Mouse (Mus musculus): Measurements from ENCODE around the gene Sdccag8. TPM values are rescaled to one million over a fixed set of nuclear protein-coding genes. Genes with fewer than 3 reads are reported as not detected.
A peak's percentile ranks its signal among the peaks of the same experiment; 100 is the strongest.
"Not testable (repeated sequence)": the region's sequence is repeated elsewhere in the genome, so short reads cannot be mapped to it uniquely, and the experiment has no call there.

Sdccag8 gene
- polyA plus RNA-seq, 1 experiment from 2014 or later = 11.6 TPM

DNA sequence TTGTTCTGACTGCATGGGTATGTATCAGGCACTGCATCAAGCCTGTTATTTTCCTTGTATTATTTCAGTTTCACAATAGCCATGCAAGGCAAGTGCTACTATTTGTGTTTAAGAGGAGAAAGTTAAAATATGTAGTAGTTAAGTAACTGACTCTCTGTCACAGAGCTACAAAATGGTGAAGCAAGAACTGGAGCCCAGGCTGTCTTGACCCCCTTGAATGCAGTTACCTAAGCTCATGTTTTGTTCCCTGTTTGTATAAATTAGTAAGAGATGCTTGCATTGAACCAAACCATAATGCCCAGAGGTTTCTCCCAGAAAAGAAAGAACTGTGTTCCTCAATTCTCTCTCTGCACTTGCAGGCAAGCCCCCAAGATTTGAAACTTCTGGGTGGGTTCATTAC lies 18.8 kb downstream of the Sdccag8 start:
- no peak for DNase-seq (ENCODE audit: low spot score)
- Histone ChIP-seq H3K27me3 (ENCODE audit: low read depth, poor library complexity, severe bottlenecking) (peaks cover 17% of the 10 kb centered on the region), H3K9me3 (replicated peaks) (no peaks in the 10 kb centered on the region), H3K36me3 (no peaks in the 10 kb centered on the region), H3K4me1 (peaks cover 9% of the 10 kb centered on the region), H3K4me3 (no peak overlapping the region), H3K27ac (no peak overlapping the region)

DNA sequence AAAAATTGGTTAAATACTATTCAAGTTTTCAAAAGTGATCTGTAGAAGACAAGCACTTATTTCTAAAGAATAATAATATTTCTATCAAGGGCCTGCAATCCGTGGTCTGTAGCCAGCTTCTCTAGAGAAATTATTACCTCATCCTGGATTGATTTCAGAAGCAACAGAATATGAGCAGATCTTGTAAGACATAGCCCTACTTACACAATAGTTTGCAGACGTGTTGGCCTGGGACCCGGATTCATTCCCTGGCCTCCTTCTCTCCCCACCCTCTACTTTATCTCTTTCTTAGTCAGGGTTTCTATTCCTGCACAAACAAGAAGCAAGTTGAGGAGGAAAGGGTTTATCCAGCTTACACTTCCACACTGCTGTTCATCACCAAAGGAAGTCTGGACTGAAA lies 19.5 kb downstream of the Sdccag8 start:
- Histone ChIP-seq H3K9me3 (replicated peaks) (no peaks in the 10 kb centered on the region), H3K4me3 (no peak overlapping the region), H3K27me3 (ENCODE audit: low read depth, poor library complexity, severe bottlenecking) (peaks cover 17% of the 10 kb centered on the region), H3K27ac (no peak overlapping the region), H3K4me1 (peaks cover 9% of the 10 kb centered on the region), H3K36me3 (no peaks in the 10 kb centered on the region)
- WGBS = 89% methylated on average over 3 of the region's 3 CpGs
- DNase-seq (ENCODE audit: low spot score) = no peak

DNA sequence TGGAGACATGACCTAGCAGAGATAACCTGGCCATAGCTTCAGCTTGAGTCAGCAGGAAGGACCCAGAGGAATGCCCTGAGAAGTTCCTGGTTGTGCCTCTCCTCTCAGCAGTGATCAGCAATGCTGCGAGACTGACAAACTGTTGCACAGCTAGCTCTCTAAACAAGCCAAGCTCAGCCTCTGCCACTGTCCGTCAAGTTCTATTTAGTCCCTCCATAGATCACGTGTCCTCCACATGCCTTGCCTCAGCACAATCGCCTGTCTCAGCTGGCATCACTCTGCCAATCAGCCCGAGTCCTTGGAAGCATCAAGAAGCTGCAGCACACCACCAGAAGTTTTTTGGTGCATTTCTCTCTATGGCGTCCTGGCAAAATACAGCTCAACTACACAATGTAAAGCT lies 20.4 kb downstream of the Sdccag8 start:
- WGBS = 64% methylated on average over 6 of the region's 6 CpGs
- no peaks in the 10 kb centered on the region for H3K36me3 ChIP-seq
- no peak for DNase-seq (ENCODE audit: low spot score)
- H3K27me3 ChIP-seq (ENCODE audit: low read depth, poor library complexity, severe bottlenecking) = peaks cover 17% of the 10 kb centered on the region
- no peak overlapping the region for H3K27ac ChIP-seq
- peaks cover 9% of the 10 kb centered on the region for H3K4me1 ChIP-seq
- H3K4me3 ChIP-seq = no peak overlapping the region
- no peaks in the 10 kb centered on the region for H3K9me3 ChIP-seq (replicated peaks)

DNA sequence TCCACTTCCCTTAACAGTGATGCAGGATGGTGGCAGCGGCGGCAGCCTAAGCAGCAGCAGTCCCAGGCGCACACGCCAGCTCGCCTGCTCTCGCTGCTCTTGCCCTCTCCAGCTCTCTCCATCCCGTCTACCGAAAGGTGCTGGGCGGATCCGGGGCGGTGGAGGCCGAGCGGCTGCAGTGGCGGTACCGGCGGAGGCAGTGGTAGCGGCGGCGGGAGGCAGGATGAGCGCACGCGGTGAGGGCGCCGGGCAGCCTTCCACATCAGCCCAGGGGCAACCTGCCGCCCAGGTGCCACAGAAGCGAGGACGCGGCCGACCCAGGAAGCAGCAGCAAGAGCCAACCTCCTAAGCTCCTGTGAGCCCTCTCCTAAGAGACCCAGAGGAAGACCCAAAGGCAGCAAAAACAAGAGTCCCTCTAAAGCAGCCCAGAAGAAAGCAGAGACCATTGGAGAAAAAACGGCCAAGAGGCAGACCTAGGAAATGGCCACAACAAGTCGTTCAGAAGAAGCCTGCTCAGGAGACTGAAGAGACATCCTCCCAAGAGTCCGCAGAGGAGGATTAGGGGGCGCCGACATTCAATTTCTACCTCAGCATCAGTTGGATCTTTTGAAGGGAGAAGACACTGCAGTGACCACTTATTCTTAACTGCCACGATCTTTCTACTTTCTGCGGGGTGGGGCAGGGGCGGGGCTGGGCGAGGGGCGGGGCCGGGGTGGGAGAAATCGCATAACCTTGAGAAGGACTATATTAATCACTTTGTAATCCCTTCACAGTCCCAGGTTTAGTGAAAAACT lies 21.2 kb downstream of the Sdccag8 start:
- Histone ChIP-seq H3K36me3 (no peaks in the 10 kb centered on the region), H3K27ac (peak overlapping the region; percentile 38), H3K9me3 (replicated peaks) (no peaks in the 10 kb centered on the region), H3K27me3 (ENCODE audit: low read depth, poor library complexity, severe bottlenecking) (peaks cover 17% of the 10 kb centered on the region), H3K4me1 (peaks cover 9% of the 10 kb centered on the region), H3K4me3 (peak overlapping the region; percentile 54)
- DNase-seq (ENCODE audit: low spot score) = peak; percentile 56
- WGBS = 1% methylated on average over 41 of the region's 41 CpGs

DNA sequence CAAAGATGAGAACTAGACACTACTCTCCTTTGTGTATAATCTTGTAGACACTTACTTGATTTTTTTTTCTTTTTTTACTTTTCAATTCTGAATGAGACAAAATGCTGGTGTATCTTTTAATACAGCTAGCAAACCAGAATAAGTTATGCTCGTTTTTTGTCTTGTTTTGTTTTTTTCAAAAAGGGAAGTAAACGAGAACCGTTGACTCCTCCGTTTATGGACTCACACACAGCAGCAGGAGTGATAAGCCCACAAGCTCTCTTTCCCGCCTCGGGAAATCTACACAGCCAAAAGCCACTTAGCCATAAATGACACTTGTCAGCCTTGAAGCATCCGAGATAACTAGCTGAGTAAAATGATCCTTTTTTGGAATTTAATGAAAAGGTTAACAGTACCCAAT lies 22.1 kb downstream of the Sdccag8 start:
- not testable (repeated sequence) for H3K4me1 ChIP-seq; DNase-seq (ENCODE audit: low spot score); H3K4me3 ChIP-seq; H3K9me3 ChIP-seq (replicated peaks); H3K36me3 ChIP-seq; H3K27ac ChIP-seq
- H3K27me3 ChIP-seq (ENCODE audit: low read depth, poor library complexity, severe bottlenecking) = peaks cover 17% of the 10 kb centered on the region
- 66% methylated on average over 7 of the region's 7 CpGs for WGBS

DNA sequence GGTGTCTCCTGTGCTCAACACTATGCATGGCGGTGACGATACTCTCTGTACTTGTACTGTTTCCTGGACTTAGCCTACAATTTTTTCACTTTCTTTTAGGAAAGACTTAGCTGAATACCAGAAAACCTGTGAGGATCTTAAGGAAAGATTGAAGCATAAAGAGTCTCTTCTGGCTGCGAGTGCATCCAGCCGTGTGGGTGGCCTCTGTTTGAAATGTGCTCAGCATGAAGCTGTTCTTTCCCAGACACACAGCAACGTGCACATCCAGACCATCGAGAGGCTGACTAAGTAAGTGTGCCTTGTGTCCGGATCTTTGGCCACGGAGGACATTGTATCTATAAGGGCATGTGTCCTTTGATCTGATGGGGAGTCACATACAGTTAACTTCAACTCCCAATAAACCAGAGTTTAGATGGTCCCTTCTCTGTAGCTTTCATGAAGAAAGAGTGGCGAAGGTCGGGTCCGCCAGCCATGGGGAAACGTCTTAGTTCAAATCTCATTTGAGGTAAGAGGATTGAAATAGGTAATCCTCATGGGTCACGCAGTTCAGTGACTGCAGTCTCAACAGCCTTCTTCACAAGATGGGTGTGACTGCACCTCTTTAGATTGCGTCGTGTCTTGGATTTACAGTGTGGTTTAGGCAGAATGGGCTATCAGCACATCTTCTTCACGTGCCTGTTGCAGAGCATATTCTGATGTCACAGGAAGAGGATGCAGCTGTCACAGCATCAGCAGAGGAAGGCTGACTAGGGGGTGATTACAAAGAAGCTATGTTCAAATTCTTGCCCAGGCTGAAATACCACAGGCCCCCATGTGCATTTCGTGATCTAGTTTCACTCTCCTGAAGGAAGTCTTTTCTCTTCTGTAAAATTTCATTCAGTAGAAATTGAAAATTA lies 30.9 kb downstream of the Sdccag8 start:
- DNase-seq (ENCODE audit: low spot score) = no peak
- 88% methylated on average over 17 of the region's 17 CpGs for WGBS
- H3K4me3 ChIP-seq = no peak overlapping the region
- no peaks in the 10 kb centered on the region for H3K9me3 ChIP-seq (replicated peaks)
- H3K27me3 ChIP-seq (ENCODE audit: low read depth, poor library complexity, severe bottlenecking) = no peaks in the 10 kb centered on the region
- no peak overlapping the region for H3K27ac ChIP-seq
- no peaks in the 10 kb centered on the region for H3K36me3 ChIP-seq
- H3K4me1 ChIP-seq = peaks cover 4% of the 10 kb centered on the region; the same call in 1 of the 2 replicates

DNA sequence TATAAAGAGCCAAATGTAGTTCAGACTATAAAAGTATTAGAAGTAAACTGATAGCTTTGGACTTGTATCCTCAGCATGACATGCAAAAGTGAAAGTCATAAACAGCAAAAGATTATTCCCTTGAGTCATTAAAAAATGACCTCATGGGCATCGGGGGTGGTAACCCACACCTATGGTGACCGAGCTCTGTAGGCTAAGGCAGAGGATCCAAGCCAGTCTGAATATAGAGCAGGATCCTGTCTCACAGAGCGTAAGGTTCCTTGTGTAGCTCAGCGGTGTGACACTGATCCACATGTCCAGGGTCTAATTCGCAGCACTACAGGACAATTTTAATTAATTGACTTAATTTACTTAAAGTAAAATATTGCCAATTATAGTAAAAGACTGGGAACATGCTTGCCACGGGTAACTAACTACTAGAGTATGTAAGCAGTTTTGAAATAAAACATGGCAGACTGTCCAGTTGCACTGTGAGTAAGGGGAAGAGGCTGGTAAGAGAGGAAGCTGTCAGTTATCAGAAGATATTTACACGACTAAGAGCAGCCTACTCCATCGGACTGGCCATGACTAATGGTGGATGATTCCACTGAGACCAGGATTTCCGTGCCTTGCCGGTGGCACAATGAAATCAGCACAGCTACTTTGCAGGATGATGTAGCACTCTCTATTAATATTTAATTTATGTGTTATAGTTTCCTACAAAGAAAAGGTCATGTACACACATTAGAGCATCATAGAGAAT lies 32.8 kb downstream of the Sdccag8 start:
- H3K4me3 ChIP-seq = no peak overlapping the region

DNA sequence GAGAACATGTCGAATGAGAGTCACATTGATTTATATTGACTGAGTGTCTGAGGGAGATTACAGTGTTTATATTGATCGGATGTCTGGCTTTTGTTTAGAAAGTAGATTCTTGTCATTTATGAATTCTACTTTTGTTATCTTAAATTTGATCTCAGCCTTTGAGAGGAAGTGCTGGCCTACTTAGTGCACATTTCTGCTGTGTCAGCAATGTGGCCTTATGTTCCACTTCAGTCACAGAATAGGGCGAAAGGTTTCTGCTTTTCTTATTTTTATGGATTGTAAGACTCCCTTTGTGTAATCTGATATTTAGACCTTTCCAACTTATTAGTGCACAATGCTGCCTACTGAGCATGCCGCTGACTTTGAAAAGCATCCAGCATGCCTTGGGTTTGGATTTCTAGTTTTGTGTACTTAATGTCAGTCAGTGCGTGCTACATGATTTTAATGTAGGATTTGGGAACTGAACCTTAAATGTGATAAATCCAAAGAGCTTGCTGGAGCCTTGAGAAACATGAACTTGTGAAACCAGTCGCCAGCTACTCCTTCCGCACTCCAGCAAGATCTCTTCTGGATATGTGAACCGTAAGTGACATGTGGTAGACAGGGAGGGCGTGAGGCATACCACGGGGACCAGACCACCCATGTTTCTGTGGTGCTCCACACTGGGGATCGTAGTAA lies 34.3 kb downstream of the Sdccag8 start:
- H3K4me3 ChIP-seq = no peak overlapping the region
- peaks cover 4% of the 10 kb centered on the region; the same call in 1 of the 2 replicates for H3K4me1 ChIP-seq
- DNase-seq (ENCODE audit: low spot score) = no peak
- H3K27ac ChIP-seq = no peak overlapping the region
- H3K27me3 ChIP-seq (ENCODE audit: low read depth, poor library complexity, severe bottlenecking) = no peaks in the 10 kb centered on the region
- 87% methylated on average over 11 of the region's 11 CpGs for WGBS
- H3K9me3 ChIP-seq (replicated peaks) = 0 out of 2 replicates have a peak, but pooled peaks cover 2% of the 10 kb centered on the region
- peaks cover 11% of the 10 kb centered on the region; the same call in 1 of the 2 replicates for H3K36me3 ChIP-seq

More for the DNA sequence above, 32.8 kb downstream of the Sdccag8 start:
- DNase-seq (ENCODE audit: low spot score) = no peak
- Histone ChIP-seq H3K4me1 (peaks cover 4% of the 10 kb centered on the region; the same call in 1 of the 2 replicates), H3K9me3 (replicated peaks) (0 out of 2 replicates have a peak, but pooled peaks cover under 1% of the 10 kb centered on the region), H3K27me3 (ENCODE audit: low read depth, poor library complexity, severe bottlenecking) (no peaks in the 10 kb centered on the region), H3K27ac (no peak overlapping the region), H3K36me3 (peaks cover 5% of the 10 kb centered on the region; the same call in 1 of the 2 replicates)
- WGBS = 89% methylated on average over 10 of the region's 10 CpGs

DNA sequence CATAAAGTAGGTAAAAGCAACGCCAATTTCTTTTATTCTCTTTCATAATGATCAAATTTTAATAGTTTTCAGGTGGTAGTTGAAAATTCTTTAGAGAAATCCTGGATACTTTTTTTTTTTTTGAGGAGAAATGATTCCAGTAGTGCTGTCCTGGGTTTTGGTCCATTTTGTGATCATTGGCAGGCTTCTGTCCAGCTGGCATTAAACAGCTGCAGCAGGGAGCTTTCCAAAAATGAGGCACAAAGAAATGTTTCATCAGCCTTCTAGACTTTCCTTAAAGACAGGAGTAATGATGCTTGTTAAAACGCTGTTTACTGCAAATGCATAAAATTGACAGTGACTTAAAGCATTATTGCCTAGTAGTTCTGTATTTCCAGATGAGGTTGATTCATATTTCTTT lies 34.9 kb downstream of the Sdccag8 start:
- 85% methylated on average over 2 of the region's 2 CpGs for WGBS

DNA sequence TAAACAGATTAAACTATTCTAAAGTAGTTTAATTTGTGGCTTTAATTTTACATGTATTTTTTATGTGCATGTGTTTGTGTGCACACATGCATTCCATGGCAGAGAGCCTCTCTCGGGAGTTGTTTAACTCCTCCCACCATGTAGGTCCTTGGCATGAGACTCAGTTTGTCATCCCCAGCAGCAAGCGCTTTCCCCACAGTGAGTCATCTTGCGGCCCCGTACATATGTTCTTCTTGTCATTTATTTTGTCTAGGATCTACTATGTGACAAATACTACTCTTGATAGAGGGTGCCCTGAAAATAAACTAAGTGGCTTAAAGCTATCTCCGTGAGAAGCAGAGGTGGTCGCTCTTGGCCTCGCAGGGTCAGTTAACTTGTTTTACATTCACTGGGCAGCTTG lies 36.9 kb downstream of the Sdccag8 start:
- Histone ChIP-seq H3K27me3 (ENCODE audit: low read depth, poor library complexity, severe bottlenecking) (no peaks in the 10 kb centered on the region), H3K9me3 (replicated peaks) (0 out of 2 replicates have a peak, but pooled peaks cover 2% of the 10 kb centered on the region), H3K4me3 (no peak overlapping the region), H3K4me1 (peaks cover 4% of the 10 kb centered on the region; the same call in 1 of the 2 replicates), H3K36me3 (peaks cover 16% of the 10 kb centered on the region; the same call in 1 of the 2 replicates), H3K27ac (no peak overlapping the region)
- DNase-seq (ENCODE audit: low spot score) = no peak
- WGBS = 93% methylated on average over 7 of the region's 7 CpGs

More for the DNA sequence above, 34.9 kb downstream of the Sdccag8 start:
- H3K4me1 ChIP-seq = peaks cover 4% of the 10 kb centered on the region; the same call in 1 of the 2 replicates
- H3K27me3 ChIP-seq (ENCODE audit: low read depth, poor library complexity, severe bottlenecking) = no peaks in the 10 kb centered on the region
- DNase-seq (ENCODE audit: low spot score) = no peak
- peaks cover 11% of the 10 kb centered on the region; the same call in 1 of the 2 replicates for H3K36me3 ChIP-seq
- H3K9me3 ChIP-seq (replicated peaks) = 0 out of 2 replicates have a peak, but pooled peaks cover 2% of the 10 kb centered on the region
- H3K4me3 ChIP-seq = no peak overlapping the region
- H3K27ac ChIP-seq = no peak overlapping the region

DNA sequence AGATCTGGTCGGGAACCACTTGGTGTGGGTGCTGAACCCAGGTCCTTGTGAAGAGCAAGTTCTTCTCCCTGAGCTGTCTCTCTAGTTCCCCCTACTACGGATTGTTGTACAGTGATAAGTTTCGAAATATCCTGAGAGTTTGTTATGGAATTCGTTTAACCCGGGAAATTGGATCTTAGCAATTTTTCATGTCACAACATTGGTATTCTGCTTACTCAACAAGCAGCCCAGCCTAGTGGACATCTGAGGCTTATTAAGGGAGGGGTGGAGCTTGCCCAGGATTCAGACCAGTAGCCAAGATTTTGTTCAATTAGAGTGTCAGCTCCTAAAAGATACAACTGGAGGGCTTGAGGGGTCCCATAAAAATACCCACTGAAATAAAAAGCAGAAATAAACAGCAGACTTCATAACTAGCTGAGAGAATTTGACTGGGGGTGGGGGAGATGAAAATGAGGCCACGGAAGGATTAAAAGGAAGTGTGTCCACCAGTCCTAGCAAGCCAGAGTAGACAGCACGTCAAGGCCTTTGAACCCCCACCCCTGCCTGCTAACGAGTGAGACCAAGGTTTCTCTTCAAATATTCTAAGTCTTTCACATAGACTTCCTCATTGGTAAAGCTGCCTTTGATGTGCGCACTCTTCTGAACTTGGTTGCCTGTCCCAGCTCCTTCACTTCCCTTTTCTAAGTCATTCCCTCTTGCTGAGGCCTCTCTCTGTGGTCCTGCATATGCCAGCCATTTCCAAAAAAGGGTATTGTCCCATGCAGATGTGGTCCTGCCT lies 38.5 kb downstream of the Sdccag8 start:
- Histone ChIP-seq H3K27me3 (ENCODE audit: low read depth, poor library complexity, severe bottlenecking) (no peaks in the 10 kb centered on the region), H3K9me3 (replicated peaks) (0 out of 2 replicates have a peak, but pooled peaks cover 2% of the 10 kb centered on the region), H3K4me1 (peaks cover 4% of the 10 kb centered on the region; the same call in 1 of the 2 replicates), H3K36me3 (peaks cover 16% of the 10 kb centered on the region; the same call in 1 of the 2 replicates), H3K27ac (no peak overlapping the region), H3K4me3 (no peak overlapping the region)
- WGBS = 80% methylated on average over 9 of the region's 9 CpGs
- no peak for DNase-seq (ENCODE audit: low spot score)
